Mouse (Mus musculus): ENCODE measurements at regions not wholly inside any gene's neighbourhood (a gene's known extent, or its start where the extent isn't known, plus 50 kb on each side); places are given as distances from the start of the nearest gene placed in this dataset.

GRCm38 (mm10) chr4:89463121-89463520, 152.3 kb upstream of the Cdkn2b start:
- no peak for DNase-seq (ENCODE audit: low spot score)
- H3K4me1 ChIP-seq (ENCODE audit: control insufficient read depth, insufficient read depth, low read length) = no peaks in the 10 kb centered on the region
- H3K27me3 ChIP-seq (replicated peaks; ENCODE audit: control insufficient read depth, insufficient read depth, low read length) = no peaks in the 10 kb centered on the region
- H3K4me3 ChIP-seq (ENCODE audit: low read depth, low read length) = no peak overlapping the region
- ATAC-seq (ENCODE audit: low read depth) = no peak
- H3K9me3 ChIP-seq (ENCODE audit: control insufficient read depth, low read length) = no peaks in the 10 kb centered on the region
- WGBS = 86% methylated on average over 4 of the region's 4 CpGs
- no peak overlapping the region for H3K9ac ChIP-seq (ENCODE audit: low read depth, low read length)
- no peak overlapping the region for H3K27ac ChIP-seq (replicated peaks; ENCODE audit: low read depth, low read length)
- no peaks in the 10 kb centered on the region for H3K36me3 ChIP-seq (ENCODE audit: control insufficient read depth, insufficient read depth, low read length)
- no peak overlapping the region for H3K4me2 ChIP-seq (ENCODE audit: low read depth, low read length)

GRCm38 (mm10) chr4:89460170-89460762, 149.4 kb upstream of the Cdkn2b start:
- 74% methylated on average over 7 of the region's 7 CpGs for WGBS
- Histone ChIP-seq H3K4me1 (ENCODE audit: control insufficient read depth, insufficient read depth, low read length) (no peaks in the 10 kb centered on the region), H3K4me3 (ENCODE audit: low read depth, low read length) (no peak overlapping the region), H3K9ac (ENCODE audit: low read depth, low read length) (no peak overlapping the region), H3K36me3 (ENCODE audit: control insufficient read depth, insufficient read depth, low read length) (no peaks in the 10 kb centered on the region), H3K27me3 (replicated peaks; ENCODE audit: control insufficient read depth, insufficient read depth, low read length) (no peaks in the 10 kb centered on the region), H3K9me3 (ENCODE audit: control insufficient read depth, low read length) (no peaks in the 10 kb centered on the region), H3K27ac (replicated peaks; ENCODE audit: low read depth, low read length) (no peak overlapping the region), H3K4me2 (ENCODE audit: low read depth, low read length) (no peak overlapping the region)
- DNase-seq (ENCODE audit: low spot score) = no peak
- ATAC-seq (ENCODE audit: low read depth) = no peak

- no peak overlapping the region for H3K27ac ChIP-seq (replicated peaks; ENCODE audit: low read depth, low read length)
- no peaks in the 10 kb centered on the region for H3K4me1 ChIP-seq (ENCODE audit: control insufficient read depth, insufficient read depth, low read length)
- 68% methylated on average over 1 of the region's 1 CpGs for WGBS
Measured at GRCm38 (mm10) chr4:89459346-89459666, 148.5 kb upstream of the Cdkn2b start.

GRCm38 (mm10) chr4:89458628-89459345, 147.9 kb upstream of the Cdkn2b start:
- ATAC-seq (ENCODE audit: low read depth) = no peak
- no peak overlapping the region for H3K9ac ChIP-seq (ENCODE audit: low read depth, low read length)

More at GRCm38 (mm10) chr4:89459346-89459666, 148.5 kb upstream of the Cdkn2b start:
- no peaks in the 10 kb centered on the region for H3K27me3 ChIP-seq (replicated peaks; ENCODE audit: control insufficient read depth, insufficient read depth, low read length)
- H3K36me3 ChIP-seq (ENCODE audit: control insufficient read depth, insufficient read depth, low read length) = no peaks in the 10 kb centered on the region
- no peak overlapping the region for H3K9ac ChIP-seq (ENCODE audit: low read depth, low read length)
- H3K9me3 ChIP-seq (ENCODE audit: control insufficient read depth, low read length) = no peaks in the 10 kb centered on the region
- H3K4me3 ChIP-seq (ENCODE audit: low read depth, low read length) = no peak overlapping the region
- ATAC-seq (ENCODE audit: low read depth) = no peak
- no peak overlapping the region for H3K4me2 ChIP-seq (ENCODE audit: low read depth, low read length)
- DNase-seq (ENCODE audit: low spot score) = no peak

GRCm38 (mm10) chr4:89457861-89458260, 147.0 kb upstream of the Cdkn2b start:
- no peaks in the 10 kb centered on the region for H3K9me3 ChIP-seq (ENCODE audit: control insufficient read depth, low read length)
- no peak overlapping the region for H3K9ac ChIP-seq (ENCODE audit: low read depth, low read length)
- WGBS = 90% methylated on average over 2 of the region's 2 CpGs
- H3K27ac ChIP-seq (replicated peaks; ENCODE audit: low read depth, low read length) = no peak overlapping the region
- no peak overlapping the region for H3K4me3 ChIP-seq (ENCODE audit: low read depth, low read length)
- H3K4me1 ChIP-seq (ENCODE audit: control insufficient read depth, insufficient read depth, low read length) = no peaks in the 10 kb centered on the region
- DNase-seq (ENCODE audit: low spot score) (no peak), ATAC-seq (ENCODE audit: low read depth) (no peak)
- no peak overlapping the region for H3K4me2 ChIP-seq (ENCODE audit: low read depth, low read length)
- no peaks in the 10 kb centered on the region for H3K27me3 ChIP-seq (replicated peaks; ENCODE audit: control insufficient read depth, insufficient read depth, low read length)
- H3K36me3 ChIP-seq (ENCODE audit: control insufficient read depth, insufficient read depth, low read length) = no peaks in the 10 kb centered on the region

More at GRCm38 (mm10) chr4:89458628-89459345, 147.9 kb upstream of the Cdkn2b start:
- no peak overlapping the region for H3K4me2 ChIP-seq (ENCODE audit: low read depth, low read length)
- 62% methylated on average over 2 of the region's 2 CpGs for WGBS
- no peak overlapping the region for H3K4me3 ChIP-seq (ENCODE audit: low read depth, low read length)
- no peak overlapping the region for H3K27ac ChIP-seq (replicated peaks; ENCODE audit: low read depth, low read length)
- no peak for DNase-seq (ENCODE audit: low spot score)
- H3K27me3 ChIP-seq (replicated peaks; ENCODE audit: control insufficient read depth, insufficient read depth, low read length) = no peaks in the 10 kb centered on the region
- H3K36me3 ChIP-seq (ENCODE audit: control insufficient read depth, insufficient read depth, low read length) = no peaks in the 10 kb centered on the region
- H3K9me3 ChIP-seq (ENCODE audit: control insufficient read depth, low read length) = no peaks in the 10 kb centered on the region
- no peaks in the 10 kb centered on the region for H3K4me1 ChIP-seq (ENCODE audit: control insufficient read depth, insufficient read depth, low read length)

GRCm38 (mm10) chr4:89454926-89455325, 144.1 kb upstream of the Cdkn2b start:
- 92% methylated on average over 5 of the region's 5 CpGs for WGBS
- DNase-seq (ENCODE audit: low spot score) (no peak), ATAC-seq (ENCODE audit: low read depth) (no peak)
- Histone ChIP-seq H3K36me3 (ENCODE audit: control insufficient read depth, insufficient read depth, low read length) (no peaks in the 10 kb centered on the region), H3K4me1 (ENCODE audit: control insufficient read depth, insufficient read depth, low read length) (no peaks in the 10 kb centered on the region), H3K4me3 (ENCODE audit: low read depth, low read length) (no peak overlapping the region), H3K9ac (ENCODE audit: low read depth, low read length) (no peak overlapping the region), H3K4me2 (ENCODE audit: low read depth, low read length) (no peak overlapping the region), H3K9me3 (ENCODE audit: control insufficient read depth, low read length) (no peaks in the 10 kb centered on the region), H3K27ac (replicated peaks; ENCODE audit: low read depth, low read length) (no peak overlapping the region), H3K27me3 (replicated peaks; ENCODE audit: control insufficient read depth, insufficient read depth, low read length) (no peaks in the 10 kb centered on the region)

- H3K9ac ChIP-seq (ENCODE audit: low read depth, low read length) = no peak overlapping the region
- no peaks in the 10 kb centered on the region for H3K9me3 ChIP-seq (ENCODE audit: control insufficient read depth, low read length)
- H3K27ac ChIP-seq (replicated peaks; ENCODE audit: low read depth, low read length) = no peak overlapping the region
- ATAC-seq (ENCODE audit: low read depth) = no peak
- H3K4me2 ChIP-seq (ENCODE audit: low read depth, low read length) = no peak overlapping the region
- DNase-seq (ENCODE audit: low spot score) = no peak
- H3K27me3 ChIP-seq (replicated peaks; ENCODE audit: control insufficient read depth, insufficient read depth, low read length) = no peaks in the 10 kb centered on the region
- H3K36me3 ChIP-seq (ENCODE audit: control insufficient read depth, insufficient read depth, low read length) = no peaks in the 10 kb centered on the region
- no peak overlapping the region for H3K4me3 ChIP-seq (ENCODE audit: low read depth, low read length)
- no peaks in the 10 kb centered on the region for H3K4me1 ChIP-seq (ENCODE audit: control insufficient read depth, insufficient read depth, low read length)
Measured at GRCm38 (mm10) chr4:89453051-89453450, 142.2 kb upstream of the Cdkn2b start.

- DNase-seq (ENCODE audit: low spot score) (no peak), ATAC-seq (ENCODE audit: low read depth) (no peak)
Measured at GRCm38 (mm10) chr4:89451741-89452140, 140.9 kb upstream of the Cdkn2b start.

More at GRCm38 (mm10) chr4:89451741-89452140, 140.9 kb upstream of the Cdkn2b start:
- H3K4me2 ChIP-seq (ENCODE audit: low read depth, low read length) = no peak overlapping the region
- no peaks in the 10 kb centered on the region for H3K9me3 ChIP-seq (ENCODE audit: control insufficient read depth, low read length)
- WGBS = 85% methylated on average over 2 of the region's 2 CpGs
- no peak overlapping the region for H3K27ac ChIP-seq (replicated peaks; ENCODE audit: low read depth, low read length)
- no peaks in the 10 kb centered on the region for H3K27me3 ChIP-seq (replicated peaks; ENCODE audit: control insufficient read depth, insufficient read depth, low read length)
- H3K36me3 ChIP-seq (ENCODE audit: control insufficient read depth, insufficient read depth, low read length) = no peaks in the 10 kb centered on the region
- no peak overlapping the region for H3K9ac ChIP-seq (ENCODE audit: low read depth, low read length)
- no peaks in the 10 kb centered on the region for H3K4me1 ChIP-seq (ENCODE audit: control insufficient read depth, insufficient read depth, low read length)
- no peak overlapping the region for H3K4me3 ChIP-seq (ENCODE audit: low read depth, low read length)
